Mouse (Mus musculus) lung, adult 2 months (tissue): ENCODE measurements at regions not wholly inside any gene's neighbourhood (a gene's known extent, or its start where the extent isn't known, plus 50 kb on each side); places are given as distances from the start of the nearest gene placed in this dataset.

ENCODE experiments used
- CTCF ChIP-seq: fragments of 200-500 bp; IDR thresholded peaks from 2 replicates; pipeline ENCODE4 v1.5.1; 2011; ENCODE audit warnings: mild to moderate bottlenecking, low read length, control low read depth; ENCODE audit not compliant: insufficient read depth
- POLR2A ChIP-seq: fragments of 200-500 bp; IDR thresholded peaks from 2 replicates; pipeline ENCODE4 v1.6.1; 2011; ENCODE audit warnings: low read depth, mild to moderate bottlenecking, control low read depth, low read length, borderline replicate concordance; ENCODE audit errors: extremely low read depth

- TF ChIP-seq POLR2A (no peak), CTCF (no peak)
Measured at GRCm38 (mm10) chr10:67672281-67672680, 123.5 kb upstream of the Ado start.
